28 mouse cellular contexts compared by ENCODE assay signal in the genomic region with DNA sequence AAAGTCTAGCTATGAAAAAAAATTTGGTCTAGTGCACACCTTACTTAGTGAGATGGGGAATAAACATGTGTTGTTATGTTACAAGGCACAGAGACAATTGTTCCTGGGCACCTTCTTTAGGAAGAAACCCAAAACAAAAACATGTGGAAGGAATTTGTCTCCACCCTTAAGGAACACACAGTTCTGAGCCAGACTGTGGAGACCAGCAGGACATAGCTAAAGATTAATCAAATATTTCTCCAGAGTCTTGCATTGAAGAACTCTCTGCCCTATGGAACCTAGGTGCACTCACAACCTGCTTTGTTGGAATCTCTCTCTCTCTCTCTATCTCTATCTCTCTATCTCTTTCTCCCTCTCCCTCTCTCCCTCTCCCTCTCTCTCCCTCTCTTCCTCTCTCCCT.
A peak's percentile ranks its signal among the peaks of the same experiment; 100 is the strongest.
DNase-seq lines count a peak whose midpoint lies in the region; ATAC-seq and TF ChIP-seq lines count a peak whose summit lies in the region.
"Had no signal": no experiment of that assay in that cellular context is flagged by ENCODE, and none has a peak within 500 bp of the region (broad histone marks: within the 10 kb centered on the region; RNA-seq: fewer than 3 reads in every experiment).

No protein-coding gene starts in this region.

- no peak overlapping the region for H3K4me3 ChIP-seq in heart, adult 2 months
- no peak overlapping the region for H3K4me3 ChIP-seq in heart, embryonic 16.5 days (ENCODE audit: low read length)
- H3K4me3 ChIP-seq in heart, embryonic 12.5 days, result no peak overlapping the region
- no peak overlapping the region for H3K4me3 ChIP-seq in kidney, postnatal 0 days (replicated peaks; ENCODE audit: low read depth, low read length)
- H3K4me3 ChIP-seq in kidney, embryonic 15.5 days (replicated peaks), result no peak overlapping the region
- no peak overlapping the region for H3K4me3 ChIP-seq in olfactory bulb, adult 2 months (ENCODE audit: insufficient read depth, low read depth, low read length)
- H3K4me3 ChIP-seq: embryonic facial prominence, embryonic 12.5 days; hindbrain, embryonic 13.5 days; limb, embryonic 15.5 days; liver, embryonic 13.5 days; megakaryocyte, embryonic 14.5 days had no signal

- TF ChIP-seq EP300 in heart, adult 2 months (IDR thresholded peaks at IDR 0.05; ENCODE audit: insufficient read depth, low read depth, low read length), result no peak

- no peak for TF ChIP-seq CTCF in heart, adult 2 months (IDR thresholded peaks at IDR 0.05)
- TF ChIP-seq CTCF in kidney, postnatal 0 days (IDR thresholded peaks at IDR 0.05; ENCODE audit: low read depth), result no peak
- no peak for TF ChIP-seq CTCF in olfactory bulb, adult 2 months (IDR thresholded peaks at IDR 0.05; ENCODE audit: insufficient read depth, low read depth, low read length)

- peaks cover 9% of the 10 kb centered on the region for H3K36me3 ChIP-seq in heart, adult 2 months (ENCODE audit: control insufficient read depth, insufficient read depth, low read length)
- H3K36me3 ChIP-seq in heart, embryonic 16.5 days (ENCODE audit: control insufficient read depth, insufficient read depth), result no peaks in the 10 kb centered on the region; the same call in 1 of the 2 replicates
- no peaks in the 10 kb centered on the region for H3K36me3 ChIP-seq in heart, embryonic 12.5 days
- no peaks in the 10 kb centered on the region for H3K36me3 ChIP-seq in kidney, postnatal 0 days (ENCODE audit: insufficient read depth, low read length)
- no peaks in the 10 kb centered on the region for H3K36me3 ChIP-seq in kidney, embryonic 15.5 days
- H3K36me3 ChIP-seq: embryonic facial prominence, embryonic 12.5 days; hindbrain, embryonic 13.5 days; limb, embryonic 15.5 days; liver, embryonic 13.5 days had no signal

- no peak for ATAC-seq in heart, embryonic 16.5 days (replicated peaks; ENCODE audit: extremely low read depth, insufficient read depth, low FRiP score)
- no peak for ATAC-seq in heart, embryonic 12.5 days (ENCODE audit: insufficient number of reproducible peaks, low FRiP score)
- peak; percentile 46; the same call in 1 of the 2 replicates for ATAC-seq in kidney, postnatal 0 days (replicated peaks; ENCODE audit: low FRiP score, low read depth)
- no peak for ATAC-seq in kidney, embryonic 15.5 days (replicated peaks; ENCODE audit: low FRiP score)
- ATAC-seq: forebrain, embryonic 14.5 days; intestine, embryonic 16.5 days; lung, postnatal 0 days; Patski had no signal

- no peak overlapping the region for H3K9ac ChIP-seq in heart, adult 2 months (ENCODE audit: low read depth, low read length)
- no peak overlapping the region for H3K9ac ChIP-seq in heart, embryonic 16.5 days (ENCODE audit: low read length)
- H3K9ac ChIP-seq in heart, embryonic 12.5 days, result no peak overlapping the region
- no peak overlapping the region for H3K9ac ChIP-seq in kidney, postnatal 0 days (ENCODE audit: low read depth, low read length)
- H3K9ac ChIP-seq in kidney, embryonic 15.5 days, result no peak overlapping the region
- H3K9ac ChIP-seq: embryonic facial prominence, embryonic 12.5 days; hindbrain, embryonic 13.5 days; limb, embryonic 15.5 days; liver, embryonic 13.5 days had no signal

- DNase-seq in heart, adult 2 months, result no peak
- no peak for DNase-seq in heart, postnatal 25 days (ENCODE audit: low spot score)
- no peak for DNase-seq in kidney, postnatal 0 days (ENCODE audit: low spot score)
- DNase-seq: adrenal gland, postnatal 10 days; cerebellum, adult 11 months; cerebellum, adult 9-10 months; cerebellum, postnatal 36 days; embryo, embryonic 11 days; gastrocnemius, postnatal 36 days; liver, embryonic 13.5 days; lung, adult 18-20 months; lung, postnatal 4 days; midbrain, embryonic 14.5 days; retina, postnatal 1 day; right cerebral cortex, postnatal 14 days; thymus, postnatal 4 days had no signal

- intact Hi-C loops in heart, adult 2 months (cut with DNase I), result loop anchor here (1.0 to 5.0 kb wide), 3 partner anchors 15 to 127 kb away; a partner anchor contains a TSS
- intact Hi-C loops in heart, postnatal 25 days (cut with DNase I), result loop anchor here (2.0 kb wide), 1 partner anchor 15 kb away; no protein-coding TSS in a partner anchor

- peaks cover 9% of the 10 kb centered on the region for H3K4me1 ChIP-seq in heart, adult 2 months (ENCODE audit: control insufficient read depth, insufficient read depth, low read length)
- 0 out of 2 replicates have a peak, but pooled peaks cover 2% of the 10 kb centered on the region for H3K4me1 ChIP-seq in heart, embryonic 16.5 days (ENCODE audit: control insufficient read depth, insufficient read depth, low read length)
- no peaks in the 10 kb centered on the region; the same call in 1 of the 2 replicates for H3K4me1 ChIP-seq in heart, embryonic 12.5 days (replicated peaks)
- 0 out of 2 replicates have a peak, but pooled peaks cover 5% of the 10 kb centered on the region for H3K4me1 ChIP-seq in kidney, postnatal 0 days (replicated peaks; ENCODE audit: insufficient read depth, low read length)
- H3K4me1 ChIP-seq in kidney, embryonic 15.5 days, result peaks cover 8% of the 10 kb centered on the region; the same call in 1 of the 2 replicates
- H3K4me1 ChIP-seq in olfactory bulb, adult 2 months (ENCODE audit: control insufficient read depth, insufficient read depth, low read length), result no peaks in the 10 kb centered on the region
- H3K4me1 ChIP-seq: embryonic facial prominence, embryonic 12.5 days; hindbrain, embryonic 13.5 days; limb, embryonic 15.5 days; liver, embryonic 13.5 days; megakaryocyte, embryonic 14.5 days had no signal

- H3K79me2 ChIP-seq in heart, adult 2 months (replicated peaks; ENCODE audit: control insufficient read depth, insufficient read depth, low read length), result no peaks in the 10 kb centered on the region

- peaks cover 6% of the 10 kb centered on the region for H3K9me3 ChIP-seq in heart, embryonic 16.5 days (replicated peaks; ENCODE audit: control insufficient read depth, low read length)
- H3K9me3 ChIP-seq in heart, embryonic 12.5 days (replicated peaks), result 0 out of 2 replicates have a peak, but pooled peaks cover 2% of the 10 kb centered on the region
- no peaks in the 10 kb centered on the region for H3K9me3 ChIP-seq in kidney, postnatal 0 days (replicated peaks; ENCODE audit: low read length)
- H3K9me3 ChIP-seq in kidney, embryonic 15.5 days (replicated peaks), result no peaks in the 10 kb centered on the region
- H3K9me3 ChIP-seq: embryonic facial prominence, embryonic 12.5 days; limb, embryonic 15.5 days; liver, embryonic 13.5 days had no signal

- H3K27ac ChIP-seq in heart, adult 2 months, result peak overlapping the region; percentile 77
- 0 out of 2 replicates have a peak overlapping the region, but pooled peaks have one; percentile 67 for H3K27ac ChIP-seq in heart, embryonic 16.5 days (ENCODE audit: low read length)
- no peak overlapping the region for H3K27ac ChIP-seq in heart, embryonic 12.5 days (ENCODE audit: poor library complexity, severe bottlenecking)
- no peak overlapping the region for H3K27ac ChIP-seq in kidney, postnatal 0 days
- no peak overlapping the region for H3K27ac ChIP-seq in kidney, embryonic 15.5 days
- H3K27ac ChIP-seq in olfactory bulb, adult 2 months (ENCODE audit: insufficient read depth, low read depth, low read length), result peak overlapping the region; percentile 8; the same call in 1 of the 2 replicates
- H3K27ac ChIP-seq: embryonic facial prominence, embryonic 12.5 days; hindbrain, embryonic 13.5 days; limb, embryonic 15.5 days; liver, embryonic 13.5 days had no signal

- no peak overlapping the region for H3K4me2 ChIP-seq in heart, embryonic 16.5 days (ENCODE audit: low read depth, low read length)
- H3K4me2 ChIP-seq in heart, embryonic 12.5 days, result no peak overlapping the region
- H3K4me2 ChIP-seq in kidney, postnatal 0 days (ENCODE audit: low read length), result no peak overlapping the region
- H3K4me2 ChIP-seq in kidney, embryonic 15.5 days, result no peak overlapping the region
- H3K4me2 ChIP-seq: embryonic facial prominence, embryonic 12.5 days; hindbrain, embryonic 13.5 days; limb, embryonic 15.5 days; liver, embryonic 13.5 days had no signal

- no peak for TF ChIP-seq POLR2A in heart, adult 2 months (IDR thresholded peaks at IDR 0.05; ENCODE audit: insufficient read depth, low read depth, low read length)
- TF ChIP-seq POLR2A in olfactory bulb, adult 2 months (IDR thresholded peaks at IDR 0.05; ENCODE audit: insufficient read depth, low read depth, low read length), result no peak

- no peaks in the 10 kb centered on the region for H3K27me3 ChIP-seq in heart, adult 2 months (ENCODE audit: control insufficient read depth, insufficient read depth, low read length)
- H3K27me3 ChIP-seq in heart, embryonic 16.5 days (ENCODE audit: control insufficient read depth, insufficient read depth, low read length), result no peaks in the 10 kb centered on the region
- no peaks in the 10 kb centered on the region for H3K27me3 ChIP-seq in heart, embryonic 12.5 days (replicated peaks)
- no peaks in the 10 kb centered on the region for H3K27me3 ChIP-seq in kidney, postnatal 0 days (ENCODE audit: insufficient read depth, low read length)
- H3K27me3 ChIP-seq in kidney, embryonic 15.5 days, result no peaks in the 10 kb centered on the region
- H3K27me3 ChIP-seq: embryonic facial prominence, embryonic 12.5 days; hindbrain, embryonic 13.5 days; limb, embryonic 15.5 days; liver, embryonic 13.5 days; Patski had no signal

Comparison
In these comparisons a context has a peak if more than half of its experiments do, and no peak if none do; other contexts are left out.
1. H3K27ac ChIP-seq: peak in heart, adult 2 months (single experiment), heart, embryonic 16.5 days (single experiment) and olfactory bulb, adult 2 months (single experiment); none in heart, embryonic 12.5 days (single experiment), kidney, postnatal 0 days (single experiment) and kidney, embryonic 15.5 days (single experiment).